8 mouse cellular contexts compared by ENCODE assay signal in the genomic region with DNA sequence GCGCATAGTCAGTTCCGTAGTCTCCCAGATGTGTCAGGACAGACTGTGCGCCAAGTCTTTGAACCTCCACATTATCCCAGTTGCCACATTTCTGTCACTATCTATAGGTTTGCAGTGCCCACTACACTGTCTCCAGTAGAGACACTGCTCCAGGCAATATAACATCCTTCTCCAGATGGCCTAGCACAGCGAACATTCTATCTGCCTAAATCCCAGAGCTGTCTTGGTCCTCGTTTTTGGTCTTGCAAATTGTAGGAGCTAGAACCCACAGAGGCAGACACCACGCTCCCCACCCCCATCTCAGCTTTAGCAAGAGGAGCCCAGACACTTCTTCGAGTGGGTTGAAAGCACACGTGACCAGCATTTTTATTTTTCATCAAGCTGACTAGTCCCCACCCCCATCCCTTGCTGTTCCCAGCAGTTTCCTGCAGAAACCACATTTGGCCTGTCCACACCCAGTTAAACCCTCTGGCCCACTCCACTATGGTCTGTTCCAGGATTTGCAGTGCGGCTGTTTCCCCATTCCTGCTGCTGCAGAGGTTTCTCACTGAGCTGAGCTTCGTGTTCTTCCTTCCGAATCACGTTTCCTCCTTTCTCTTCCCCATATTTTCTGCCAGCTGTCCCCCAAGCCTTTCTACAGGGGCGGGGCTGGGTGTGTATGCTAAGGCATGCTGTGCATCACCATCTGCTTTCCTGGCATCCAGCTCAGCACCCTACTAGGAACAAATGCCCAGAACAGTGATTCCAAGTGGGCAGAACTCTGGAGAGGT. TPM values are rescaled to one million over a fixed set of nuclear protein-coding genes. Genes with fewer than 3 reads are reported as not detected.
DNase-seq lines count a peak whose midpoint lies in the region; ATAC-seq and TF ChIP-seq lines count a peak whose summit lies in the region.

No protein-coding gene starts in this region.

- DNase-seq in adrenal gland, adult (ENCODE audit: inconsistent age in 2 of 2, low spot score in 1 of 2): peak; percentile 56 to 69
- DNase-seq in adrenal gland, postnatal 25 days: no peak
- DNase-seq in cerebellum, postnatal 25 days: peak; percentile 94
- peak; percentile 40 for DNase-seq in gastrocnemius, postnatal 10 days
- peak; percentile 64 for DNase-seq in hindbrain, postnatal 0 days (ENCODE audit: low spot score)
- peak; percentile 76 to 88 for DNase-seq in left cerebral cortex, adult 9 months (ENCODE audit: low spot score in 2 of 2)

- H3K27ac ChIP-seq in hindbrain, postnatal 0 days: peak overlapping the region; percentile 80
- peak overlapping the region; percentile 98 for H3K27ac ChIP-seq in macrophage
- peak overlapping the region; percentile 73 for H3K27ac ChIP-seq in small intestine, adult 2 months (ENCODE audit: insufficient read depth, low read depth, low read length)

- peaks cover 19% of the 10 kb centered on the region for H3K4me1 ChIP-seq in hindbrain, postnatal 0 days (ENCODE audit: insufficient read depth, low read length)
- peaks cover 34% of the 10 kb centered on the region; the same call in 1 of the 2 replicates for H3K4me1 ChIP-seq in small intestine, adult 2 months (ENCODE audit: control insufficient read depth, insufficient read depth, insufficient read length, low read length)

- ATAC-seq in hindbrain, postnatal 0 days: peak; percentile 35

- peak overlapping the region; percentile 86 for H3K4me2 ChIP-seq in hindbrain, postnatal 0 days (ENCODE audit: low read depth, low read length)

- 52% methylated on average over 13 of the region's 13 CpGs for WGBS in hindbrain, postnatal 0 days
- WGBS in macrophage (ENCODE audit: missing documents): 13% methylated on average over 13 of the region's 13 CpGs
- WGBS in small intestine, adult 2 months: 35% methylated on average over 13 of the region's 13 CpGs

- no peaks in the 10 kb centered on the region for H3K9me3 ChIP-seq in hindbrain, postnatal 0 days (ENCODE audit: low read length)

- H3K79me2 ChIP-seq in macrophage (ENCODE audit: inconsistent target): peaks cover 27% of the 10 kb centered on the region

- H3K27me3 ChIP-seq in hindbrain, postnatal 0 days (ENCODE audit: insufficient read depth, low read length): no peaks in the 10 kb centered on the region
- no peaks in the 10 kb centered on the region for H3K27me3 ChIP-seq in small intestine, adult 2 months (ENCODE audit: control insufficient read depth, insufficient read depth, low read length)

- H3K9ac ChIP-seq in hindbrain, postnatal 0 days (replicated peaks; ENCODE audit: low read length): peak overlapping the region; percentile 81; the same call in 1 of the 2 replicates

- TF ChIP-seq POLR2A in small intestine, adult 2 months (IDR thresholded peaks at IDR 0.05; ENCODE audit: low read depth, low read length): no peak

- H3K36me3 ChIP-seq in hindbrain, postnatal 0 days (ENCODE audit: insufficient read depth, low read length): no peaks in the 10 kb centered on the region
- H3K36me3 ChIP-seq in macrophage (ENCODE audit: inconsistent target): no peaks in the 10 kb centered on the region
- no peaks in the 10 kb centered on the region for H3K36me3 ChIP-seq in small intestine, adult 2 months (ENCODE audit: control insufficient read depth, insufficient read depth, low read length)

- TF ChIP-seq CTCF in hindbrain, postnatal 0 days (IDR thresholded peaks at IDR 0.05; ENCODE audit: low read depth): no peak
- TF ChIP-seq CTCF in small intestine, adult 2 months (IDR thresholded peaks at IDR 0.05; ENCODE audit: extremely low read depth, insufficient read length, insufficient replicate concordance, low read depth, low read length): no peak

- peak overlapping the region; percentile 68 for H3K4me3 ChIP-seq in hindbrain, postnatal 0 days (ENCODE audit: low read length)
- peak overlapping the region; percentile 95 for H3K4me3 ChIP-seq in macrophage (ENCODE audit: inconsistent target)
- peak overlapping the region; percentile 76 for H3K4me3 ChIP-seq in small intestine, adult 2 months (ENCODE audit: low read depth, low read length)

RNA-seq across cellular contexts. Expression of a gene that starts 0.8 kb away (rescaled TPM):
- total RNA-seq in adrenal gland, postnatal 25 days (2021): 50.5 and 57.8 TPM in 2 replicates
- total RNA-seq in gastrocnemius, postnatal 10 days (2021): 10 to 100 TPM; 22.7 to 22.8 TPM
- total RNA-seq in hindbrain, postnatal 0 days (2014; rRNA removed): 34.2 and 55.2 TPM in 2 replicates
- polyA plus RNA-seq in hindbrain, postnatal 0 days (2015; fragmentation: Nextera tagmentation; extraction: Ambion mirVana): 47.8 and 48.3 TPM in 2 replicates
- total RNA-seq in macrophage (2018; cell fraction: chromatin; rRNA removed): 10 to 100 TPM in 25 of 26 experiments, 1 to 10 TPM in 1; 9.9 to 68.1 (median 29.1) TPM
- total RNA-seq in macrophage (2018; cell fraction: cytosol; rRNA removed): 10 to 100 TPM; 15.2 to 29.7 (median 24.6) TPM
- total RNA-seq in macrophage (2018; cell fraction: nucleus; rRNA removed): 10 to 100 TPM; 10.8 to 46.0 (median 24.5) TPM
- 23.1 to 31.1 TPM (median 25.0 TPM) in 3 replicates for polyA plus RNA-seq in macrophage (2018)
- 21.5 and 30.7 TPM in 2 replicates for polyA plus RNA-seq in small intestine, adult 2 months (2012; rRNA removed)

RNA-seq across cellular contexts. Expression of a gene that starts 21.5 kb away (rescaled TPM):
- total RNA-seq in adrenal gland, postnatal 25 days (2021): 53.4 and 53.8 TPM in 2 replicates
- total RNA-seq in gastrocnemius, postnatal 10 days (2021): 10 to 100 TPM; 45.1 to 48.9 TPM
- 209 and 214 TPM in 2 replicates for total RNA-seq in hindbrain, postnatal 0 days (2014; rRNA removed)
- polyA plus RNA-seq in hindbrain, postnatal 0 days (2015; fragmentation: Nextera tagmentation; extraction: Ambion mirVana): 110 and 115 TPM in 2 replicates
- total RNA-seq in macrophage (2018; cell fraction: chromatin; rRNA removed): 100 to 1,000 TPM in 14 of 26 experiments, 10 to 100 TPM in 12; 26.9 to 211 (median 111) TPM
- total RNA-seq in macrophage (2018; cell fraction: cytosol; rRNA removed): 100 to 1,000 TPM in 15 of 26 experiments, 10 to 100 TPM in 11; 67.4 to 191 (median 114) TPM
- 100 to 1,000 TPM in 9 of 26 experiments, 10 to 100 TPM in 17; 45.9 to 181 (median 92.4) TPM for total RNA-seq in macrophage (2018; cell fraction: nucleus; rRNA removed)
- 86.4 to 118 TPM (median 89.9 TPM) in 3 replicates for polyA plus RNA-seq in macrophage (2018)
- polyA plus RNA-seq in small intestine, adult 2 months (2012; rRNA removed): 49.6 and 109 TPM in 2 replicates
